Mouse (Mus musculus) stomach, postnatal 0 days (tissue): ENCODE measurements around the gene Impg1.

ENCODE experiments used
- CTCF ChIP-seq: IDR thresholded peaks from 2 replicates; pipeline ENCODE4 v1.5.1; 2016; ENCODE audit warnings: antibody characterized with exemption, low read depth, mild to moderate bottlenecking, moderate library complexity
- EP300 ChIP-seq: optimal IDR thresholded peaks from 2 replicates; pipeline ENCODE3; 2016; ENCODE audit warnings: antibody characterized with exemption

DNA sequence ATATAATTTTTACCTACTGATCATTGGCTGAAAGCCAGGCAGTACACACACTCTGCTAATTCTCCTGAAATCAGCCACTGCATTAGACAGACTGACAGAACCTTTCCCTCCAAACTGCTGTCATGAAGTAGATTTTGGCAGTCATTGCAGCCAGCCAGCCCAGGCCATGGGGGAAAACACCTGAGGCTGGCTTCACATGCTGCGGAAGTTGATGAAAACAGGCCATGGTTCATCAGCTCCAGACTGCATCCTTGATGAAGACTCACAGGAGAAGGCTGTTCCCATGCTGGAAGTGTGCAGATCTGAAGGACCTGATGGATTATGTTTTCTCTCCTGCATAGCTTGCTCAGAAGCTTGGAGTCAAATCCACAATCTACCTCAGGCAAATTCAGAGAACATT, 91.2 kb downstream of the Impg1 start:
- TF ChIP-seq EP300 (no peak), CTCF (no peak)
